Mouse (Mus musculus) layer of hippocampus, adult 9-10 months (tissue): ENCODE measurements around the gene Zfr.
A peak's percentile ranks its signal among the peaks of the same experiment; 100 is the strongest.

ENCODE experiments used
- DNase-seq: peaks from one replicate; pipeline ENCODE4 v3.0.0; 2022; ENCODE audit warnings: low spot score

Zfr gene

DNA sequence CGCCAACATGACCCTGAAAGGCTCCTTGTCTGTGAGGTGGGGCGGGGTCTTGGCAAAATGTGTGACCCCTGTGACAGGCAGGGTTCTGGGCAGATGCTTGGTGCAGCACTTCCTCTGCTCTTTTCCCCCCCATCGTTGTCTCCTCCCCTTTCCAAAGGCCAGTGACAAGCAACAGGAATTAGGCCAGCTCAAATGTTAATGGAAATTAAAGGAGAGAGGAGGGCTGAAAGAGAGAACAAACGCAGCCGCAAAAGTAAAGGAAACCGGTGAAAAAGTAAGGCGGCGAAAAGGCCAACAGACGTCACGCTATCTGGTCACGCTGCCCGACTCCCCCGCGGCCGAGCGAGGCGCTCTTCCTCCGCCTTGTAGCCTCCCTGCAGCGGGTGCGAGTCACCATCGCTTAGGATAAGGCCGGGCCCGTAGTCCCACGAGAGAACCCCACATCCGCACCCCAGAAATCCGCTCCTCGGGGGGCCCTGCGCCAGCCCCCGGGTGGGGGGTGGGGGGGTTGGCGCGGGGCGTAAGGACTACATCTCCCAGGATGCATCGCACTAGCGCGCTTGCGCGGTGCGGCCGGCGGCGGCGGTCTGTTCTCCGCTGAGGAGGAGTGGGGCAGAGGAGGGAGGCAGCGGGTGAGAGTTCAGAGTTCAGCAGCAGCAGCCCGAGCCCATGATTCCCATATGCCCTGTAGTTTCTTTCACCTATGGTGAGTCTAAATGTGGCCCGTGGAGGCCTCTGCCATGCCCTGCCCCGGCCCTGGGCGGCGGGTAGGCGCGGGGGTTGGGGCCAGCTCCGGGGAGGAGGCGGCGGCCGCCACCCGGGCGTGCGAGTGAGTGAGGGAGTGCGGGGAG lies at the start of gene Zfr:
Gene Zfr, plus strand, starts transcription at position 590 of the 851 bp plus-strand sequence.
- DNase-seq = peak; percentile 77

DNA sequence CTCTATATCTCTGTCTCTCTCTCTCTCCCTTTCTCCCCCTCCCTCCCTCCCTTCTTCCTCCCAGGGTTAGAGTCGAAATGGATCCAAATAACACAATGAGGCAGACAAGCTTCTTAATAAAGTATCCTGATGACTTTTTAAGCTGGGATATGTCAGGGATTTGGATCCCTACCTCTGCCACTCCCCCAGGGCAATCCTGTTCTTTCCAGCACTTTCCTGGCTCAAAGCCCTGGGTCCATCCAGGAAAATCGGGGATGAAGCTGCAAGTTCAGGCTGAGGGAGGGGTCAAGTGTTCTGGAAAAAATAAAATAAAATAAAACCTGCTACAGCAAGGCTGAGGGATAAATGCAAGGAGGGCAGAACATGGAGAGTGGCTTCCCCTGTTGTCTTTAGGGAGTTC lies 49.7 kb upstream of the Zfr start:
- DNase-seq = no peak

DNA sequence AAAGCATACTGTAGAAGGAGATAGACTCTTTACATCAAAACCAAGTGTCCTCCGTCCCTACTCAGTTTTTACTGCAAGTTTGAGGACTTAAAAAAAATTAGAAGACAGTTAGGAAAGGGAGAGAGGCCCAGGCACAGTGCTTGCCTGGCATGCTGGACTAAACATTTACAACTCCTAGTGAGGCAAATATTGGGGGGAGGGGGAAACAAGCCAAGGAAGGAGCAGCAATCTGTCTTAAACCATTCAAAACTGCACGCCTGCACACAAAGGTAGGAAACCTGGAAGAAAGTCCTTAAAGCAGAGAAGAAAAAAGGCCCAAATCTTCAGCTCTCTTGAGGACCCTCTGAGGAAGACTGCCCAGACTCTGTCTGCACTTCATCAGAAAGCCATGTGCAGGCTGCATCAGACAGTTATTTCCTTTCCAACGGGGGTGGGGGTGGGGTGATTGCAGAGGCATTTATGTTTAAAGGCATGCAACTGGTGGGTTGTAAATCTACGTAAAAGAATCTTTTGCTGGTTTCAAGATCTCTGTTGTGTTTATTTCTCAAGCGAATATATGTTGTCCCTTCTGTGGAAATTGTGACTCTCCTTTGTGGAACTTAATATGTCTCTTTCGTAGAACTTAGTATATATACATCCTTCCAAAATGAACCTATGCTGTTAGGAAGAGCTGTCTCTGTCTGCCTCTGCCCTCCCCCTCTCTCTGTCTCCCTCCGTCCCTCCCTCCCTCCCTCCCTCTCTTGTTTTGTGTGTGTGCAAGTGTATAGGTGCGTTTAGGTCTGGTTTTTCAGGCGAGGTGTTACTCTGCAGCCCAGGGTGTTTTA lies 49.0 kb upstream of the Zfr start:
- DNase-seq = no peak

DNA sequence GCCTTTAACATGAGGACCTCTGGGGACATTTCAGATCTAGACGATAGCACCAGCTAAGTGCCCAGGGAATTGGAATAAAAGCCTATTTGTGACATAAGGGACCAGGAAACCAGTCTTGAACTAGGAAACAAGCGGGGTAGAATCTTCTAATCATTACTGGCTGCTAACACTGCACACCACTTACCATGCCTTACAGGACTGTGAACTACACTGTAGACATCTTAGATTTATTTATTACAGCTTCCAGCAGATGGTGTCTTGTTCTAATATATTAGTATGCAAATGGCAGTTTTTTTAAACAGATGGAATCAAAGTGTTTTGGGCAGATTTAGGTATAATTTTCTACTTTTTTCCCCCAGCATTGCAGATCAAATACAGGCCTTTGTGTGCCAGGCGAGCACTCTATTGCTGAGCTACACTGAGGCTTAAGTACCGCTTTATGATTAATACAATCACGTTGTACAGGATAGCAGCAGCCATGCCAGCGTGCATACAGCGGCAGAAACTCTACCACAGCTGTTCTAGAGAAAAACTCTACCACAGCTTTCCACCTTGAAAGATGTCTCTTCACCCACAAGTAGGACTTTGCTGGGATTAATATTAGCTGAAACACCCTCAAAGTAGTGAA lies 44.8 kb upstream of the Zfr start:
- no peak for DNase-seq

DNA sequence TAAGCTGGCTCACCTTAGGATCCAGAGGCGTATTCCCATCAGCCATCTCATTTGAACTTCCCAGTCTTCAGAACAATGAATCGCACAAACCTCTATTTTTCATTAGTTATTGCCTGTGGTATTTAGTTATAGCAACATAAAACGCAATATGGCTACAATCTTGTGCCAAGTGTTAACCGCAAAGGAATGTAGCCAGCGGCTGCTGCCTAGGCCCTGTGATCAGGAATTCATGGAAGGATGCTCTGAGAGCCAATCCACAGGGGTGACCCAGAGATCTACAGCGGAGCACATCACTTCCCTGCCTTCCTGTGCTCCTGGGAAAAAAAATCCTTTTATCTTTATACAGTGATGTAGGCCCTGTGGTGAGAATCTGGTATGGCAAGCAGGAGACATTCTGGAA lies 43.2 kb upstream of the Zfr start:
- no peak for DNase-seq

DNA sequence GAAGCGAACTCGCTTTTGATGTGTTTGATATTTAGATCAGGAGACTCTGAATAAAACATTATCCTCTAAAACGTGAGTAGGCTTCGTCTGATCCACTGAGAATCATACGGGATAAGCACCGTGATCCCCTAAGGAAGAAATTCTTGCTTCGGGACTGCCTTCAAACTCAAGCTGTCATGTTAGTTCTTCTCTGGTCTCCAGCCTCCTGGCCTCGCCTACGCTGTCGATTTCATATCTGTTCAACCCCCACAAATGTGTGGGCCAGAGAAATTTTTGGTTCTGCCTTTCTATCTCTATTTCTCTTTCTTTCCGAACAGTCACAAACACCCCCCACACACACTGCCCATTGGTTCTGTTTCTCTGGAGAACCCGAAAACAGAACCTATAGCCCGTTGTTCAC lies 35.3 kb upstream of the Zfr start:
- no peak for DNase-seq

DNA sequence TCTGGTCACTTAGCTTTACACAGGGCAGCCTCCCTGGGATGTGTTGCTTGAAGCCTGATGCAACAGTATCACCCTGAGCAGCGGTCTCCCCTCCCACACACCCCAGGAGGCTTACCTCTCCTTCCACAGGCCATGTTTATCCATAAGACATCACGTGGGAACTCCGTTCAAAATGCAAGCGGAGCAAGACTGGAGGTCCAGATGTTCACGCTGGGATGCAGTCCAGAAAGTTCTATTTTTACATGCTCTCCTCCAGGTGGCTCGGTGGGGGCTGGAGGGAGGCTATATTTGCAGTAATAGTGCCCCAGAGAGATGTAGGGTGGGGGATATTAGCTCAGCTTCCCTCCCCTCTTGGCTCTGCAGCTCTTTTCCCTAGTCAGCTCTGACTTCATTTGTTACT lies 33.5 kb upstream of the Zfr start:
- no peak for DNase-seq

DNA sequence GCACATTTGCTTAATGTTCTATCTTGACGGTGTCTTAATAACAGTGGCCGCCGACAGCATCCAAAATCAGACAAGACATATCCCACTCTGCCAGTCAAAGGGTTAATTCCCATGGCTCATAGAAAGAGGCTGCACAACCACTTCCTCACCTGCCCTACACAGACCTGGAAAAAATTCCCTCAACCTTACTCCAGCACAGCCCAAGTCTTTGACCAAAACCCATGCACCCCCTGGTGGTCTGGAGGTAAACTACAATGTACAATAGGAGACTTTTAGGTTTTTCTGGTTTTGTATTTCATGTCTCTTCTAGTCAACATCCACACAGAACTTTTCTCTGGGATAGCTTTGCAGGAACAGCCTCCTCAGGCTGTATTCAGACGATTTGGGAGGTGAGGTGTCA lies 32.8 kb upstream of the Zfr start:
- DNase-seq = no peak

DNA sequence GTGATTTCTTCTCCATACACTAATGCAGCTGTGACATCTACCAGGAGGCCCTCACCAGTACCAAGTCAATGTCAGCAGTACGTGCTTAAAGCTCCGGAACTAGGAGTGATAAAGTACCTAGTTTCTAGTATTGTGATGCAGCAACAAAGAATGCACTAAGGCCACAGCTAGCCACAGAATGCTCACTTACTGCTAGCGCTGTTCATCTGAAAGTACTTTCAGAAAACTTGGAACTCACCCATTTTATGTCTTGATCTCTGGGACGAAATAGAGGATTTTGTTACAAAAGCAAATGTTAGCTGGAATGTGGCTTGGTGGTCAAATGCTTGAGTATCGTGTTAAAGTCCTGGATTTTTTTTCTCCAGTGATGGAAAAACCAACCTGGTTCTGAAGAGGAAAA lies 30.0 kb upstream of the Zfr start:
- no peak for DNase-seq

DNA sequence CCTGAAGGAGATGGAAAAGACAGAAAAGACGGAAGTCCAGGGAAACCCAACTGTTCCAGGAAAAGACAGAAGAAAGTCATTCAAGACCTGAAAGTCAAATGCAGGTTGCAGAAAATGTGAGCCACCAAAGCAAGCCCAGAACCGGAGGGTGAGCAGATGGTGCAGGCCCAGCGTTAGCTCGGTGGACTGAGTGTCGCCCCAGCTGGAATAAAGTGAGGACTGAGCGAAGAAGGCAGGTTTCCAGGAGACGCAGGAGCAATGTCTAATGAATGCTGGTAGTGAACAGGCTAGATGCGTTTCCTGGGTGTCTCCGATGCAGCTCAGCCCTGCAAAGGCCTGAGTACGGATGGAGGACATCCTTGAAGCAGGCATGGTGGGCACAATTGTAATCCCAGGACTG lies 29.5 kb upstream of the Zfr start:
- DNase-seq = no peak

DNA sequence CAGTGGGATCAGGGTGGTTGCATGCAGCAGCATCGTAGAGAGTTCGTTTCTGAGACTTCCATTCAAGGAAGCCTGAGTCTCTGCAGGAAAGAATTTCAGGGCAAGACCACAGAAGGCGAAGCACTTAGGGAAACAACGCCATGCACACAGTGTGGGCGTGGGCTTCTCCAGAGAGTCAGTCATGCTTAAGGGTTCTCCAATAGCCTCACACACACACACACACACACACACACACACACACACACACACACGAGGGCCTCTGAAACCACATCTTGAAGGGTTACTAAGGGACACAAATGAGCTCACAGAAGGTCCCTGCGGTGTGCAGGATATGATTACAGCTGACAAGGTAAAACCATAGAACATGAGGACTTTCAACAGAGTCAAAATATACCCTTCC lies 27.5 kb upstream of the Zfr start:
- DNase-seq = no peak

DNA sequence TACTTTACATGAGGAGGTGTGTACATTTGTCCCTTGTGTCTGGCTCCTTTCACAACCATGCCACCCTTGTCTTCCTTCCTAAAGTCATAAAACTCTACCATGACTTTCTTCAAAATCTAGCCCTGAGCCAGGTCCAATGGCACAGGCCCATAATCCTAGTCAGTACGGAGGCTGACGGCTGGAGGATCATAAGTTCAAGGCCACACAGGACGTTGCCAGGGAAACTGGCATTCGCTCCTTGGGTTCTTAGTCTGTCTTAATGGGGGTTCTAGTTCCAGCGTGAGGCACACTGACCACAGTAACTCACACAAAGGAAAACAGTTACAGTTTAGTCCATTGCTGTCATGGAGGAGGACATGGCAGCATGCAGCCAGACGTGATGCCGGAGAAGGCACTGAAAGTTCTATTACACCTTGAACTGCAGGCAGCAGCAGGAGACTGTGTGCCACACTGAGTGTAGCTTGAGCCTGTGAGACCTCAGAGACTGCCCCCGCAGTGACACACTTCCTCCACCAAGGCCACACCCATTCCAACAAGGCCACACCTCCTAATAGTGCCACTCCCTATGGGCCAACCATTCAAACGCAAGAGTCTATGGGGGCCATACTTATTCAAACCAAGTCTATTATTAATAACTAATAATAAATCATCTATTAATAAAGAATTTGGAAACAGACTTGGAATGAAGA lies 26.5 kb upstream of the Zfr start:
- DNase-seq = no peak

DNA sequence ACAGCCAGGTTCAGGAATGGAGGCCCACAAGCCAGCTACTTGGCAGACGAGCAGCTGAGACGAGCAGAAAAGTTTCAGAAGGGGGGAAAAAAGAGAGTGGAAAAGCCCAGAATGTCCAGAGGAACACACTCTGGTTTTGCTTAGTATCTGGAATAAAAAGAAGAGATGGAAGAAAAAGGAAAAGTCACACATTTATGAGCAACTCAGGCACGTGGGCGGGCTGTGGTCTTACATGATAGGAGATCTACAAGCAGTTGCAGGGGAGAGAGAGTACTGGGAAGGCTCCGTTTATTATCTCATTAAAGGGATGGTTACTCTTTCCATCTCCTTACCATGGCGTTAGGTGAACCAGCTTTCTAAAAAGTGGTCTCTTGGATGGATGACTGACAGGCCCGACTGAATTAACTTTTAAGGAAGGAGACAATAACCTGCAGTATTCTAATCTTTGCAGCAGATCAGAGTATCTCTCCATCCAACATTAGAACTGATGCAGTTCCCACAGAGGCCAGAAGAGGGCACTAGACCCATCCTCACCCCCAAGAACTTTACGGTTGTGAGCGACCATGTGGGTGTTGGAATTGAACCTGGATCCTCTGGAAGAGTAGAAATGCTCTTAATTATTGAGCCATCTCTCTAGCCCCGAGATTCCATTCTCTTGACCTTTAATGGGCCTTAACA lies 25.7 kb upstream of the Zfr start:
- no peak for DNase-seq

DNA sequence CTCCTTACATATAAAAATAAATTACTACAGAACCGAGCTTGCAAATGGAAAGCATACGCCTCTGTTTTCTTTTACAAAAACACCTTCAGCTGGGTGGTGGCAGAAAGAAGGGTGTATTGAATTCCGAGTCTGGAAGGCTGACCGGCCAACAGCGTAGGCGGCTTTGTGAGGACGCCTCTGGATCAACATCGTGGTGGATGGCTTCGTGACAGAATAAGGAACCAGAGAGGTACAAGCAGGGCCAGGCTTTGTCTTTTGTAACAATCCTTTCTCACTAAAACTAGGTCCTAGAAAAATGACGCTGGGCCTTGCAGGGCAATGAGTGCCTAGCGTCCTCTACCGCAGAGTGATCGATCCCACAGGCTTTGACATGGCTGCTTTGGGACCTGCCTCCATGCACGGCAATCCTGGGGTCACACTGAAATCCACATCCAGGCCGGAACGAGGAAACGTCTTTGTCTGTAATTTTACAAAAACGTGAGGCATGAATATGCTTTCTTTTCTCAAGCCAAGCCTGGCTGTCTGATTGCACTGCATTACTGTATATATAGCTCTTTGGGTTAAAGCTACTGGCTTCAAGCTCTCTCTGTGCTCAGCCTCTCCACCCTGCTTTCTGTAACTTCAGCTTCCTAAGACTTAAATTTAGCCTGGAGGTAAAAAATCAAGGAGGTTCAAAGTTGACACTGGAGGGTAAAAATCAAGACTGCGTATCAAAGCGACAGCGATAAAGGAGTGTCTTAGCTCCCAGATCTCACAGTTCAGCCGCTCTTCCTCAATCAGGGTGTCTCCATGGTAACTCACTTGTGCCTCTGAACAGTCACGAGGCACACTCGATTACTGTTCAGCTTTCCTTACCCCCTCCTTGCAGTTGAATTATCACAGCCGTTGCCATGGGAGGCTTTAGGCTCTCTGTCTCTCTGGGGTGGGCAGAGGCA lies 24.3 kb upstream of the Zfr start:
- DNase-seq = no peak

DNA sequence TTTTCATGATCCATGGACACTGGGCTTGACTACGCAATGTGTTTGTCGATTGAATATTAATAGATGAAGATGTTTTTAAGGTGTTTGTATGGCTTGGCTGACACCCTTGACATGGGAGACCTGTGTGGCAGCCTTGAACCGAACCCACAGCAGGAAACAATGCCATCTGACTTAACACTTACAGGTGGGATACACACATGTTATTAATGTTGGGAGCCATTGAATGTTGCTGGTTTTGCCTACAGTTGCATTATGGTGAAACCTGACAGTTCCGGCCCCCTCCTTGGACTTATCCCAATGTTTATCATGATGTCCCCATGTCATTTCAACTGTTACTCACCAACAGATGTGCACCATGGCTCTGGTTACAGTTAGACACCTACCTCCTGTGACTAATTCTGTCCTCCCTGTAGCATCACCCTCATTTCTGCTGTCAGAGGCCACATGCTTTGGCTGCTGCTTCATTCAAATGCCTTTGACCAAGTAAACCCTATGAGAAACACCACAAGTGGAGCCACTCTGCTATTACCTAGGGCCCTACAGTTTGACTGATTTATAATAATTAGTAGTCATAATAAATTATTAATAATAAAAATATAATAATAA lies 23.6 kb upstream of the Zfr start:
- DNase-seq = no peak

DNA sequence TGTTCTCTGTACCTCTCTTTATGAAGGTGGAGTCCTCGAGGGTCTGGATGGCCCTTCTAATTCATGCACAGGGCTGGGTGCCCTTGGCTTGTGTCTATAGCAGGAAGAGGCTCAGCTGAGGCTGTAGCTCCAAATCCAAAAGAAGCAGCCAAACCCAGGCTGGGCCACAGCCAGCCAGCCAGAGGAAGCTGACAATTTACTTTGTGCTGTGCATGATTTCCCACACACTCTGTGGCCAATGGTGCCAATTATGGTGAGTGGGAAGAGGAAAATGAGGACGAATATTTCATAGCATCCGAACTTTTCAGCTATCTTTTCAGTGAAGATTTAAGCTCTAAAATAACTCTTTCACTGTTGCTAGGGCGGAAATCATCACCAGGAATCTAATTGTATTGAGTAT lies 21.2 kb upstream of the Zfr start:
- DNase-seq = no peak

DNA sequence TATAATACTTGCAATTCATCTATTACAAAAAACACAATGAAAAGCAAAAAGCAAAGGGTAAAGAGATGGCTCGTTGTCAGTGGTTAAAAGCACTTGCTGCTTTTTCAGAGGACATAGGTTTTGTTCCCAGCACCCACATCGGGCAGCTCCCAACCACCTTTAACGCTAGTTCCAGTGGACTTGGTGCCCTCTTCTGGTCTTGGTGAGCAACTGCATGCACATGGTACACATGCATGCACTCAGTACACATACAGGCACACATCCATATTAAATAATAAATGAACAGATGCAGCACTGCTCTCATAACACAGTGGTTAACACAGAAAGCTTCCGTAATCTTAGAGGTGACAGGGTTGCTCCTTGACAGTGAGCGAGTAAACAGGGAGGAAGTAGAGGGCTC lies 20.3 kb upstream of the Zfr start:
- no peak for DNase-seq

DNA sequence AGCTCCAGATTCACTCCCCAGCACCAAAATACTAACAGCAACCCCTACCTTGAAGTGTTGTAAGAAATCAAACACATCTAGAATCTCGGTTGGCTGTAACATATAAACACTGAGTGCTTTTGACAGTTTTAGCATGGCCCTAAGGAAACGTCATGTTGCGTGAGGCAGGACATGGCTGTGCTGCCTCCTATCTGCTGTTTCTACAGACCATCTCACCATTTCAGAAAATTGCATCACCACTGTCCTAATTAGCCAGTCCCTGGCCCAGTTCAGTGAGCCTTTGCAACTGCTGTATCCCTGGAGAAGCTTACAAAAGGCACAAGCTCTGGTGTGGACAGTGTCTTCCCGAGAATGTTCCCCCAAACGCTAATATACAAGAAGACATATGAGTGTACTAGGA lies 16.7 kb upstream of the Zfr start:
- no peak for DNase-seq

DNA sequence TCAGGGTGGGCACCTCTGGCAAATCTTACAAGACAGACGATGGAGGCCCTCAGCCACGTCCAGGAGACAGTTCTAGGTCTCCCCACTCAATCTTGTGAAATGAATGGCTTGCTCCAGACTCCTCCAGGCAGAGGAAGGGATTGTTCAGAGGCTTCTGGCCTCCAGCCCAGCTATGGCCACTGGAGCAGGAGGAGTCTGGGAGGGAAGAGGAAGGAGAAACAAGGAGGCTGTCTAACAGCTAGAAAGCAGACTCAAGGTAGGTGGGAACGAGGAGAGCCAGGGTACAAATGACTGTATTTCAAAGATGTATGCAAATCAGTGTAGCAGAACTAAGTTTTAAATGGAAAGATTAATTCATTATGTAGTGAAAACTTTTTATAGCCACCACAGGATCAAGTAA lies 13.9 kb upstream of the Zfr start:
- no peak for DNase-seq

DNA sequence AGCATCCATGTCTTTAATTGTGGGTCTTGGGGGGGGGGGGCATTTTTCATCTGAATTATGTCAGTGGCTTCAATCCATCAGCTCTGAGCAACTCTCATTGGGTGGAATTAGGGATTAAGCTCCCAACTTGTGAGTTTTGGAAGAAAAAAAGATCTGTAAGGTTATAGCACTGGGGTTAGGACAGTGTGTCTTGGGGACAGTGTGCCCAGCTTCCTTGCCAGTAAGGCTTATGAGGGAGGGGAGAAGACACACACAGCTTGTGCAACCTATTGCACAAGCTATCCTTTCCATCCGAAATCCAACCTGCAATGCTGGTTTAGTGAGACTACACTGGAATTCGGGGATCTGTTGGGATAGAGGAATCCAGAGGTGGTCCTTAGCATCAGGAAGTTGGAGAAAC lies 12.8 kb upstream of the Zfr start:
- no peak for DNase-seq
